Mouse (Mus musculus) right cerebral cortex, postnatal 14 days (tissue): ENCODE data around the gene Tnfrsf17.
"Not testable (repeated sequence)": the region's sequence is repeated elsewhere in the genome, so short reads cannot be mapped to it uniquely, and the experiment has no call there.

Source experiments
- DNase-seq: peaks from one replicate; pipeline ENCODE4 v3.0.0; 2022

The Tnfrsf17 gene

GRCm38 (mm10) chr16:11351903-11352302, 38.3 kb downstream of the Tnfrsf17 start:
- DNase-seq, result no peak

- no peak for DNase-seq
Measured at GRCm38 (mm10) chr16:11359173-11359572, 45.6 kb downstream of the Tnfrsf17 start.

GRCm38 (mm10) chr16:11359919-11360318, 46.3 kb downstream of the Tnfrsf17 start:
- no peak for DNase-seq

DNA sequence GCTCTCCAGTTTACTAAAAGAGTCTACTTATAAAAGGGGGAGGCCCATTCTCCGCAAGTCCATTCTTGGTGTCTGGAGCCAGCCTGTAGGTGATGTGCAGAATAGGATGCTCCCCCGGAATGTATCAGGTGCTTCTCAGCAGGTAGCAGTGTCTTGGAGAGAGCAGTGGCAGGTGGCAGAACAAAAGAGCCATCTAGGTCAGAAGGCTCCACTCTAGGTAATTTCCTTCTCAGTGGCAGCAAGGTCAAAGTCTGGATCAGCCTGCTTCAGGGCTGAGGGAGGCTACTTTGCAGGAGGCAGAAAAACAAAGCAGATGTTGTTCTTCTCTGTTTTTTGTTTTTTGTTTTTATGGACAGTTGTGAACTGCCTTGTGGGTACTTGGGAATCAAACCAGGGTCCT, 47.0 kb downstream of the Tnfrsf17 start:
- DNase-seq, result not testable (repeated sequence)

GRCm38 (mm10) chr16:11365626-11366025, 52.0 kb downstream of the Tnfrsf17 start:
- no peak for DNase-seq

DNA sequence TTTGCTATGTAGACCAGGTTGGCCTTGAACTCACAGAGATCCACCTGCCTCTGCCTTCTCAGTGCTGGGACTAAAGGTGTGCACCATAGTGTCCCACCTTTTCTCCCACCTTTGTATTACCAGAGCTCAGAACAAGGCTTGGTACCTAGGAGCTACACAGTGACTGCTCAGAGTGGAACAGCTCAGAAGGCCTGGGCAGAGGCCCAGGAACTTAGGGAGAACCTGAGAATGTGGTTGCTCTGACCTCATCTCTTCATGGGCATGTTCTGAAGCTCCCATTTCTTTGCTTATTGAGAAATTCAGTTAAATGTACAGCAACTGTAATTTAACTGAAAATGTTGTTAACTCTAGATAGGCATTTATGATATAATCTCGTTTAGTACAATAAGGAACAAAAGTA, 53.2 kb downstream of the Tnfrsf17 start:
- DNase-seq, result no peak

- no peak for DNase-seq
Measured at GRCm38 (mm10) chr16:11368412-11368811, 54.8 kb downstream of the Tnfrsf17 start.

- DNase-seq, result no peak
Measured at GRCm38 (mm10) chr16:11369162-11369561, 55.5 kb downstream of the Tnfrsf17 start.

- no peak for DNase-seq
Measured at GRCm38 (mm10) chr16:11369642-11370041, 56.0 kb downstream of the Tnfrsf17 start.
